Mouse (Mus musculus) kidney, adult 2 months (tissue): Measurements from ENCODE around the gene Tubgcp2.

ENCODE experiments used
- CTCF ChIP-seq: fragments of 200-500 bp; conservative IDR thresholded peaks from 2 replicates; pipeline ENCODE4 v1.5.1; 2011; ENCODE audit warnings: low read depth, mild to moderate bottlenecking, control low read depth, low read length, moderate library complexity, mixed read lengths; ENCODE audit not compliant: insufficient read depth, insufficient read length
- POLR2A ChIP-seq: fragments of 200-500 bp; IDR thresholded peaks from one replicate; pipeline ENCODE4 v1.6.1; 2011; ENCODE audit warnings: low read depth, low read length, control low read depth

DNA sequence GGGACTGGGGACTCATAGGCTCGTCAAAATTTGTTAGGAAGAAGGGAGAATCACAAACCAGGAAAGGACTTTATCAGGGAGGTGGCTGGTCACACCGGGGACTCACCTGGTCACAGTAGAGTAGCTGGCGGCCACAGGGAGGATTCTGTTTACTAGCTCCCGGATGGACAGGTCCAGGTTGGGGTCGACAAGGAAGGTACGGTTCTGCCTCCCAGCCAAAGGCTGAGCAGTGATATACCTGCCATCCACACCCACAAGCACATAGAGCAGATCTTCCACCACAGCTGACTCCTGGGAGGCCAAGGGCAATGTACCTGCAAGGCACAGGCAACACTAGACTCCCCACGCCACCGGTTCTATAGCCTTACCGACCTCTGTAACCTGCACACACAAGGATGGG is 28.7 kb downstream of the Tubgcp2 start:
- TF ChIP-seq CTCF (no peak), POLR2A (no peak)
